In the genomic region with DNA sequence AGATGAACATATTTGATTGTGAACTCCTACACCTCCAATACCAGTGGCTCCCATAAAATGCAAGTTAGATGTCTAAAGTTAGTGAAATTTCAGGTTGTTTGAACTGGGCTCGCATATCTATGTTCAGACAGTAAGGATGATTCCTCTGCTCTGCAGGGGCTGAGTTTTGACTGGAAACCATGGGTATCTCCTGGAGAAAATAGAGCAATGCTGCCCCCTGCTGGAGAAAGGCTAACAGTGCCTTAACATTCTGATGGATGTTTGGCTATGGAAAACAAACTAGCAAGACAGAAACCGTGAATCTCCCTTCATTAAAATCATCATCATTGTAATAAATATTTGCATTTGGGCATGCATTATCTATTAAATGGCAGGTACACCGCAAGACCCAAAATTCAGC, we compare ENCODE assay signal across 8 mouse cellular contexts.
DNase-seq lines count a peak whose midpoint lies in the region; TF ChIP-seq lines count a peak whose summit lies in the region.

No protein-coding gene starts in this region.

- H3K79me2 ChIP-seq in macrophage (ENCODE audit: inconsistent target), result no peaks in the 10 kb centered on the region

- peaks cover 2% of the 10 kb centered on the region for H3K9me3 ChIP-seq in forebrain, embryonic 10.5 days
- H3K9me3 ChIP-seq in hindbrain, embryonic 10.5 days, result peaks cover 3% of the 10 kb centered on the region; the same call in 1 of the 2 replicates

- TF ChIP-seq POLR2A in bone marrow macrophage, adult 2 months (IDR thresholded peaks at IDR 0.05; ENCODE audit: borderline replicate concordance, low read depth, low read length), result no peak

- H3K27me3 ChIP-seq in forebrain, embryonic 10.5 days (ENCODE audit: poor library complexity, severe bottlenecking), result no peaks in the 10 kb centered on the region
- H3K27me3 ChIP-seq in hindbrain, embryonic 10.5 days (ENCODE audit: insufficient read depth, poor library complexity, severe bottlenecking), result no peaks in the 10 kb centered on the region

- no peaks in the 10 kb centered on the region for H3K36me3 ChIP-seq in forebrain, embryonic 10.5 days (replicated peaks)
- H3K36me3 ChIP-seq in hindbrain, embryonic 10.5 days, result no peaks in the 10 kb centered on the region
- no peaks in the 10 kb centered on the region for H3K36me3 ChIP-seq in macrophage (ENCODE audit: inconsistent target)

- TF ChIP-seq CTCF in bone marrow macrophage, adult 2 months (IDR thresholded peaks at IDR 0.05; ENCODE audit: low read depth, low read length), result no peak

- H3K4me1 ChIP-seq in bone marrow macrophage, adult 2 months (ENCODE audit: control insufficient read depth, insufficient read depth, low read length), result peaks cover 25% of the 10 kb centered on the region
- H3K4me1 ChIP-seq in forebrain, embryonic 10.5 days, result no peaks in the 10 kb centered on the region
- no peaks in the 10 kb centered on the region for H3K4me1 ChIP-seq in hindbrain, embryonic 10.5 days (replicated peaks)

- DNase-seq in ES-CJ7 (ENCODE audit: low read depth, low spot score), result peak; percentile 56
- DNase-seq in forebrain, embryonic 10.5 days (ENCODE audit: extremely low spot score, low spot score), result peak; percentile 76
- DNase-seq in hindbrain, embryonic 10.5 days (ENCODE audit: low spot score), result peak; percentile 72
- DNase-seq in layer of hippocampus, postnatal 25 days (ENCODE audit: extremely low spot score in 1 of 2, low spot score in 1 of 2), result peak; percentile 69 to 95
- DNase-seq in retina, postnatal 7 days (ENCODE audit: low read depth, low spot score), result peak; percentile 68
- peak; percentile 35 for DNase-seq in urinary bladder, postnatal 10 days (ENCODE audit: low spot score)

- peak overlapping the region; percentile 52 for H3K4me3 ChIP-seq in bone marrow macrophage, adult 2 months (ENCODE audit: insufficient read depth, low read length)
- H3K4me3 ChIP-seq in forebrain, embryonic 10.5 days, result no peak overlapping the region
- H3K4me3 ChIP-seq in hindbrain, embryonic 10.5 days, result no peak overlapping the region
- peak overlapping the region; percentile 5; the same call in 1 of the 2 replicates for H3K4me3 ChIP-seq in macrophage (ENCODE audit: inconsistent target)

- peak overlapping the region; percentile 83 for H3K27ac ChIP-seq in bone marrow macrophage, adult 2 months (ENCODE audit: insufficient read depth, low read depth, low read length)
- H3K27ac ChIP-seq in forebrain, embryonic 10.5 days, result no peak overlapping the region
- H3K27ac ChIP-seq in hindbrain, embryonic 10.5 days, result no peak overlapping the region
- H3K27ac ChIP-seq in macrophage, result peak overlapping the region; percentile 46

- 20% methylated on average over 3 of the region's 3 CpGs for WGBS in forebrain, embryonic 10.5 days
- 11% methylated on average over 3 of the region's 3 CpGs for WGBS in hindbrain, embryonic 10.5 days
- WGBS in macrophage (ENCODE audit: missing documents), result 5% methylated on average over 3 of the region's 3 CpGs

Comparison
In these comparisons a context has a peak if more than half of its experiments do, and no peak if none do; other contexts are left out.
1. H3K27ac ChIP-seq: peak in bone marrow macrophage, adult 2 months (single experiment) and macrophage (single experiment); none in forebrain, embryonic 10.5 days (single experiment) and hindbrain, embryonic 10.5 days (single experiment).
2. H3K4me3 ChIP-seq: peak in bone marrow macrophage, adult 2 months (single experiment) and macrophage (single experiment); none in forebrain, embryonic 10.5 days (single experiment) and hindbrain, embryonic 10.5 days (single experiment).
3. Peak in every context shown above with its lines, with median percentiles within 50 percentile points of each other: DNase-seq.